Mouse (Mus musculus) stomach, postnatal 0 days (tissue): Measurements from ENCODE around the gene Tcta. TPM values are rescaled to one million over a fixed set of nuclear protein-coding genes. Genes with fewer than 3 reads are reported as not detected.
A peak's percentile ranks its signal among the peaks of the same experiment; 100 is the strongest.
"Not testable (repeated sequence)": the region's sequence is repeated elsewhere in the genome, so short reads cannot be mapped to it uniquely, and the experiment has no call there.

ENCODE experiments used
- ATAC-seq: fragments of 200-750 bp; cut with Nextera tagmentation; 2 replicates; pipeline ENCODE4 v1.8.0; 2017; ENCODE audit not compliant: low FRiP score, low TSS enrichment
- DNase-seq: peaks from one replicate; pipeline ENCODE4 v3.0.0-alpha.2; 2016; ENCODE audit warnings: low spot score
- H3K27ac ChIP-seq: fragments of 300-500 bp; sonication (generic); replicated peaks from 2 replicates; pipeline ENCODE4 v1.5.1; 2014; ENCODE audit warnings: mild to moderate bottlenecking, control low read depth
- H3K27me3 ChIP-seq: fragments of 300-500 bp; sonication (generic); 2 replicates; pipeline ENCODE4 v1.6.1; 2014; ENCODE audit warnings: low read length; ENCODE audit not compliant: control insufficient read depth, insufficient read depth
- H3K36me3 ChIP-seq: fragments of 300-500 bp; sonication (generic); 2 replicates; pipeline ENCODE4 v1.6.1; 2014; ENCODE audit warnings: low read length, mixed read lengths; ENCODE audit not compliant: control insufficient read depth, insufficient read depth
- H3K4me1 ChIP-seq: fragments of 300-500 bp; sonication (generic); replicated peaks from 2 replicates; pipeline ENCODE4 v1.6.1; 2014; ENCODE audit warnings: antibody characterized with exemption; ENCODE audit not compliant: control insufficient read depth, insufficient read depth
- H3K4me2 ChIP-seq: fragments of 300-500 bp; sonication (generic); replicated peaks from 2 replicates; pipeline ENCODE4 v1.6.1; 2014; ENCODE audit warnings: low read depth, mild to moderate bottlenecking, control low read depth, moderate library complexity
- H3K4me3 ChIP-seq: fragments of 300-500 bp; sonication (generic); 2 replicates; pipeline ENCODE4 v1.5.1; 2014; ENCODE audit warnings: low read depth, low read length, control low read depth
- H3K9ac ChIP-seq: fragments of 300-500 bp; sonication (generic); 2 replicates; pipeline ENCODE4 v1.6.1; 2014; ENCODE audit warnings: mild to moderate bottlenecking, low read length, control low read depth, mixed read lengths
- H3K9me3 ChIP-seq: fragments of 300-500 bp; sonication (generic); 2 replicates; pipeline ENCODE4 v1.6.1; 2016; ENCODE audit warnings: low read length; ENCODE audit not compliant: control insufficient read depth
- CTCF ChIP-seq: IDR thresholded peaks from 2 replicates; pipeline ENCODE4 v1.5.1; 2016; ENCODE audit warnings: antibody characterized with exemption, low read depth, mild to moderate bottlenecking, moderate library complexity
- EP300 ChIP-seq: optimal IDR thresholded peaks from 2 replicates; pipeline ENCODE3; 2016; ENCODE audit warnings: antibody characterized with exemption
- WGBS: fragments of 180-500 bp; shearing (Covaris S2); extraction: QIAGEN DNeasy Blood & Tissue Kit; methylation state at CpG from one replicate; pipeline ENCODE4 v1.1.7; 2014; 5-methylcytosine and 5-hydroxymethylcytosine counted together
- polyA plus RNA-seq: library from polyadenylated mRNA; unstranded; fragments of >200 nt; fragmentation: Nextera tagmentation; extraction: Ambion mirVana; gene quantifications from 2 replicates; pipeline ENCODE4 v1.2.1, GENCODE M21; 2015

Gene Tcta
- polyA plus RNA-seq, 1 experiment from 2014 or later: 58.2 TPM

- ATAC-seq (peak; percentile 77), DNase-seq (peak; percentile 73)
- Histone ChIP-seq H3K4me3 (no peak within 1 kb of the TSS), H3K36me3 (peaks cover 3% of the 10 kb centered on the region; the same call in 1 of the 2 replicates), H3K27ac (peak within 1 kb of the TSS; percentile 63; the same call in 1 of the 2 replicates), H3K4me2 (peak within 1 kb of the TSS; percentile 32; the same call in 1 of the 2 replicates), H3K9me3 (no peaks in the 10 kb centered on the region), H3K4me1 (no peaks in the 10 kb centered on the region), H3K27me3 (no peaks in the 10 kb centered on the region), H3K9ac (0 out of 2 replicates have a peak within 1 kb of the TSS, but pooled peaks have one; percentile 8)
- WGBS: 27% methylated on average over 18 of the region's 18 CpGs
- TF ChIP-seq EP300: no peak
- no peak for TF ChIP-seq CTCF
Observed at GRCm38 (mm10) chr9:108296453-108297355, 9.3 kb downstream of the Tcta start, which contains the start of gene Amt. TSS of gene Amt (plus strand) at chr9:108296853.

DNA sequence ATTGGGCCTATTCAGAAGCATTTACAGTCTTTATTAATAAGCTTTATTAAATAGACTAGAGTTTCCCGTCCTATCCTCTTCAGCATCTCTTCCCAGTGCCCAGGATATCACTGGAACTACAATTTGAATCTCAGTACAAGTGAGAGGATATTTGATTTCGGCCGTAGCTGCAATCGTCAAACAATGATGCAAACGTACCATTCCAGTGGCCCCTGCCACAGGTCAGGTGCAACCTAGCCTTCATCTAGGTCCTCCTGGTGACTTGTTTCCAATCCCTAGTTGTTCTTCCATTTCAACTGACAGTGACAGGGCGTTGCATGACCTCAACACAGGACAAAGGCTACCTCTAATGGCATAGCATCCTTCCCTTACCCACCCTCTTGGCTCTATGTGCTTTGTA, 15.2 kb downstream of the Tcta start:
- TF ChIP-seq CTCF: no peak
- no peak for TF ChIP-seq EP300
- peak overlapping the region; percentile 32; the same call in 1 of the 2 replicates for H3K9ac ChIP-seq
- H3K27ac ChIP-seq: peak overlapping the region; percentile 63
- WGBS: 38% methylated on average over 6 of the region's 6 CpGs
- peak overlapping the region; percentile 53 for H3K4me3 ChIP-seq
- no peaks in the 10 kb centered on the region; the same call in 1 of the 2 replicates for H3K4me1 ChIP-seq
- H3K9me3 ChIP-seq: no peaks in the 10 kb centered on the region
- peak overlapping the region; percentile 58 for H3K4me2 ChIP-seq
- H3K36me3 ChIP-seq: no peaks in the 10 kb centered on the region
- no peaks in the 10 kb centered on the region for H3K27me3 ChIP-seq
- ATAC-seq (no peak), DNase-seq (no peak)

- peak; percentile 97 for ATAC-seq
- DNase-seq: peak; percentile 92
- Histone ChIP-seq H3K4me1 (no peaks in the 10 kb centered on the region; the same call in 1 of the 2 replicates), H3K27me3 (no peaks in the 10 kb centered on the region), H3K9ac (peak within 1 kb of the TSS; percentile 54), H3K36me3 (no peaks in the 10 kb centered on the region), H3K4me3 (peak within 1 kb of the TSS; percentile 53), H3K27ac (peak within 1 kb of the TSS; percentile 78), H3K4me2 (peak within 1 kb of the TSS; percentile 58), H3K9me3 (no peaks in the 10 kb centered on the region)
- no peak for TF ChIP-seq EP300
- no peak for TF ChIP-seq CTCF
- WGBS: under 1% methylated on average over 32 of the region's 32 CpGs
Observed at GRCm38 (mm10) chr9:108290016-108290750, 15.8 kb downstream of the Tcta start, which contains the start of gene Nicn1. TSS of gene Nicn1 (plus strand) at chr9:108290429.

DNA sequence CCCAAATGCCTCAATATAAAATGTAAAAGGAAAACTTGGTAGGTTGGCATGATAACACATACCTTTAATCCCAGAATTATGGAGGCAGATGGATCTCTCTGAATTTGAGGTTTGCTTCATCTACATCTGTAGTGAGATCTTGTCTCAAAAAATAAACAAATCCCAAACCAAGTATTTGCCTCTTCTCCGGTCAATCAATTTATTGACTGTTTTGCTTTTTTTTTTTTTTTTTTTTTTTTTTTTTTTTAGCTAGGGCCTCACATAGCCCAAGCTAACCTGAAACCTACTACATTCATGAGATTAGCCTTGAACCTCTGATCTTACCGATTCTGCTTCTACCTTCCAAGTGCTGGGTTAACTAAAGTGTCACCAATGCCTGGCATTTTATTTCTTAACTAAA, 16.6 kb downstream of the Tcta start:
- no peak for DNase-seq
- Histone ChIP-seq H3K4me2 (no peak overlapping the region), H3K4me3 (no peak overlapping the region), H3K36me3 (no peaks in the 10 kb centered on the region), H3K27ac (no peak overlapping the region), H3K9ac (no peak overlapping the region), H3K27me3 (no peaks in the 10 kb centered on the region), H3K9me3 (no peaks in the 10 kb centered on the region), H3K4me1 (no peaks in the 10 kb centered on the region; the same call in 1 of the 2 replicates)
- no peak for ATAC-seq
- TF ChIP-seq EP300 (no peak), CTCF (no peak)
- WGBS: 51% methylated on average over 2 of the region's 2 CpGs

- 86% methylated on average over 5 of the region's 6 CpGs for WGBS
- H3K27me3 ChIP-seq, ATAC-seq, DNase-seq, H3K27ac ChIP-seq, H3K9me3 ChIP-seq, H3K36me3 ChIP-seq, H3K9ac ChIP-seq, H3K4me2 ChIP-seq, H3K4me3 ChIP-seq, H3K4me1 ChIP-seq: not testable (repeated sequence)
Observed at GRCm38 (mm10) chr9:108287526-108288238, 18.3 kb downstream of the Tcta start.
